Mouse (Mus musculus): ENCODE measurements around the gene Castor1. TPM values are rescaled to one million over a fixed set of nuclear protein-coding genes. Genes with fewer than 3 reads are reported as not detected.

Gene Castor1
- polyA plus RNA-seq, 1 experiment from 2014 or later: 1.5 TPM

DNA sequence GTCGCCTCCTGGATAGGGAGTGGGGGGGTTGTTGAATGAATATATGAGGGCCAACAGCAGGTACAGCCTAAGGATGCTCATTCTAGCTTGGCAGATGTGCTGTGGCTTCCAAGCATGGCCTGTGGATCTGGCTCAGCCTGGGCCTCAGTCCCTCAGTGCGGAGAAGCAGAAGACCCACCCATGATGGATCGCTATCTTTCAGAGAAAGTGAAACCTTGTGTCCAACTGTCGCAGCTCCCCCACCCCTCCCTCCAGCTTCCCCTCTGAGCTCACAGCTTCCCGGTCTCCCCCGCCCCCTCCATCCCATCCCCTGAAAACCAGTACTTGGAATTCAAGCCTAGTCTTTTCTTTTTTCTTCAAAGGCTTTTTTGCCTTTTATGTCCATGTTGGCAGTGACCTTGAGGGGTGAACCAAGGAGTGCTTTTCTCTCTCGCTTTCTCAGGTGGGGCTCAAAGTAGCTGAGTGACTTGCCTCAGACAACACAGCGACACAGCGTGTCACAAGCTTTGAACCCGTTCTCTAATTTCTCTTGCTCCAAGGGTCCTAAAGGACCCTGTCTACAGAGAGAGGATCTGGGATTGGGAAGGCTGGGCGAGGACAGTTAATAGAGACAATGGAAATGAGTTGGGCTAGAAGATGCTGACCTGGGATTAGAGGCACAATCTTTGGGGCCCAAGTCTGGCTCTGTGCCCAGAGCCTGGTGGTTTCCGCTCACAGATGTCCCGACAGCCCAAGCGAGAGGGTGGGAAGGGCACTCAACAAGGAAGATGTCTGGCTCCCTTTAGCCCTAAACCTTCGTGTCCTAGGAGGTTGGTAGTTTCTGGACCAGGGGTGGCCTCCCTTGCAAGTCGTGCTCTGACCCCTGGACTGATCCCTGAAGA lies 17.9 kb downstream of the Castor1 start, which contains the start of gene Osm:
TSS of gene Osm (plus strand) at position 756 of the 881 bp plus-strand sequence.
- H3K4me3 ChIP-seq (replicated peaks): peak within 1 kb of the TSS; percentile 38

DNA sequence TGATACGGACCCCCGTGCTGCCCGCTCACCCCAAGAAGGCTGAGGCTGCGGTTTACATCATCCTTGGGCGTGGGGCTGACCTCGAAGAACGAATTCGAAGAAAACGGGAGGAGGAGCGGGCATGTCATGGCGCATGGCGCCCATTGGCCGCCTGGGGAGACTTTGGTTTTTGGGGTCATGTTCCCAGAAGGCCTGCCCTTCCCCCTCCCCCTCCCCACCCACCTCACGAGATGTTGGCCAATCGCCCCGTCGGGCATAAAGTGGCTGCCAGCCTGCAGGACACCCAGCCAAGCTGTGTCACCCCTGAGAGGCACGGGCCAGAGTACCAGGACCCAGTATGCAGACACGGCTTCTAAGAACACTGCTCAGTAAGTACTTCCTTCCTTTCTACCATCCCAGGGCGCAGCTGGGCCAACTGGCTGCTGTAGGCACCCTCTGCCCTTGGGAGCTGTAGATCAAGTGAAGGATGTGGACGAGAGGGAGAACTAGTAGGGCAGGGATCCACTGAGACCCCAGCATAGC lies 18.6 kb downstream of the Castor1 start:
- peak overlapping the region; percentile 61 for H3K27ac ChIP-seq (replicated peaks)
- 67% methylated on average over 21 of the region's 21 CpGs for WGBS (ENCODE audit: insufficient replicate concordance)
- H3K9me3 ChIP-seq (replicated peaks): no peaks in the 10 kb centered on the region
- H3K27me3 ChIP-seq: no peaks in the 10 kb centered on the region
- peaks cover 56% of the 10 kb centered on the region for H3K4me1 ChIP-seq (replicated peaks)
- peak overlapping the region; percentile 62 for H3K4me2 ChIP-seq
- 0 out of 2 replicates have a peak overlapping the region, but pooled peaks have one; percentile 3 for H3K9ac ChIP-seq
- H3K4me3 ChIP-seq (replicated peaks): peak overlapping the region; percentile 38
- ATAC-seq (ENCODE audit: insufficient read depth): no peak
- H3K36me3 ChIP-seq (replicated peaks): peaks cover 5% of the 10 kb centered on the region; the same call in 1 of the 2 replicates

More for the DNA sequence above, 17.9 kb downstream of the Castor1 start, which contains the start of gene Osm:
- Histone ChIP-seq H3K27me3 (no peaks in the 10 kb centered on the region), H3K4me2 (peak within 1 kb of the TSS; percentile 62), H3K9ac (peak within 1 kb of the TSS; percentile 27; the same call in 1 of the 2 replicates), H3K27ac (replicated peaks) (peak within 1 kb of the TSS; percentile 61), H3K9me3 (replicated peaks) (no peaks in the 10 kb centered on the region), H3K4me1 (replicated peaks) (peaks cover 54% of the 10 kb centered on the region), H3K36me3 (replicated peaks) (peaks cover 5% of the 10 kb centered on the region; the same call in 1 of the 2 replicates)
- peak; percentile 61 for ATAC-seq (ENCODE audit: insufficient read depth)
- 46% methylated on average over 16 of the region's 16 CpGs for WGBS (ENCODE audit: insufficient replicate concordance)

DNA sequence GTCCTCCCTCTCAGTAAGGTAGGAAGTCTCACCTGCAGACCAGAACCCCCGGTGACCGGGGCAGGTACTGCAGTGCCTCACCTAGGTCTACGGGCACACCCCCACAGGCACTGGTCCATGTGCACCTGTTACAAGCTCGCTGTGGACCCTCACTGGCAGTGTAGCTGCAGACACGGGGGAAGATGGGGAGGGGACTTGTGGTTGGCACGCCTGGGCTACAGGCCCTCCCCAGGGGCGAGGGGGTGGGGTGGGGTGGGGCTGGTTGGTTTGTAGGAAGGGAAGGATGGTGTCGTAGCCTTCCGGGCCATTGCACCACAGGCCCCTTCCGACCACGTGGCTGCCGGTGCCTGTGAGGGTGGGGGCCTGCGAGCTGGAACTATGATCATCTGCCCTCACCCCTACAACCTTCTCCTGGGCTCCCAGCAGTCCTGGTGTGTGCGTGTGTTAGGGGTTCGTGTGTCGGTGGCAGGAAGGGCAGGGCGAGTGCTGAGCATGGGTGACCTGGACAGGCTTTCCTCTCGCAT lies 19.4 kb downstream of the Castor1 start:
- WGBS (ENCODE audit: insufficient replicate concordance): 33% methylated on average over 18 of the region's 18 CpGs
- Histone ChIP-seq H3K36me3 (replicated peaks) (peaks cover 5% of the 10 kb centered on the region; the same call in 1 of the 2 replicates), H3K9me3 (replicated peaks) (no peaks in the 10 kb centered on the region), H3K9ac (no peak overlapping the region), H3K4me2 (peak overlapping the region; percentile 62), H3K4me3 (replicated peaks) (peak overlapping the region; percentile 38), H3K27me3 (no peaks in the 10 kb centered on the region), H3K4me1 (replicated peaks) (peaks cover 58% of the 10 kb centered on the region), H3K27ac (replicated peaks) (peak overlapping the region; percentile 33)
- ATAC-seq (ENCODE audit: insufficient read depth): peak; percentile 20; the same call in 1 of the 2 replicates

DNA sequence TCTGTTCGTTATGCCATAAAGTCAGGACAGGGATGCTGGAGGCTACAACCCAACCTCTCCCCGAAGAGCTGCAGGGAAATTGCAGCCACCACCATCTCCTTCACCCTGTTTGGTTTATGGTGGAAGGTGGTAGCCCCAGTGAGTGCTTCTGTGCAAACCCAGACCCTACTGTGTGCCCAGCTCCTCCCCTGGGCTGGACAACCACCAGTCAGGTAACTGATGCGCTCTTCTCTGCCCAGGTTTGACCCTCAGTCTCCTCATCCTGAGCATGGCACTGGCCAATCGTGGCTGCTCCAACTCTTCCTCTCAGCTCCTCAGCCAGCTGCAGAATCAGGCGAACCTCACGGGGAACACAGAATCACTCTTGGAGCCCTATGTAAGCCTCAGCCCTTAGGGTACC lies 20.1 kb downstream of the Castor1 start:
- peaks cover 5% of the 10 kb centered on the region; the same call in 1 of the 2 replicates for H3K36me3 ChIP-seq (replicated peaks)
- no peaks in the 10 kb centered on the region for H3K27me3 ChIP-seq
- no peak overlapping the region for H3K4me3 ChIP-seq (replicated peaks)
- H3K9me3 ChIP-seq (replicated peaks): no peaks in the 10 kb centered on the region
- no peak overlapping the region for H3K9ac ChIP-seq
- no peak overlapping the region for H3K4me2 ChIP-seq
- peaks cover 53% of the 10 kb centered on the region for H3K4me1 ChIP-seq (replicated peaks)
- ATAC-seq (ENCODE audit: insufficient read depth): no peak
- 69% methylated on average over 6 of the region's 6 CpGs for WGBS (ENCODE audit: insufficient replicate concordance)
- H3K27ac ChIP-seq (replicated peaks): peak overlapping the region; percentile 33; the same call in 1 of the 2 replicates

GRCm38 (mm10) chr11:4239691-4240090 lies 21.7 kb downstream of the Castor1 start:
- ATAC-seq (ENCODE audit: insufficient read depth): no peak
- Histone ChIP-seq H3K9ac (no peak overlapping the region), H3K4me3 (replicated peaks) (no peak overlapping the region), H3K9me3 (replicated peaks) (no peaks in the 10 kb centered on the region), H3K4me1 (replicated peaks) (peaks cover 50% of the 10 kb centered on the region), H3K27me3 (no peaks in the 10 kb centered on the region), H3K36me3 (replicated peaks) (peaks cover 5% of the 10 kb centered on the region; the same call in 1 of the 2 replicates), H3K27ac (replicated peaks) (no peak overlapping the region), H3K4me2 (no peak overlapping the region)
- WGBS (ENCODE audit: insufficient replicate concordance): 84% methylated on average over 23 of the region's 23 CpGs

DNA sequence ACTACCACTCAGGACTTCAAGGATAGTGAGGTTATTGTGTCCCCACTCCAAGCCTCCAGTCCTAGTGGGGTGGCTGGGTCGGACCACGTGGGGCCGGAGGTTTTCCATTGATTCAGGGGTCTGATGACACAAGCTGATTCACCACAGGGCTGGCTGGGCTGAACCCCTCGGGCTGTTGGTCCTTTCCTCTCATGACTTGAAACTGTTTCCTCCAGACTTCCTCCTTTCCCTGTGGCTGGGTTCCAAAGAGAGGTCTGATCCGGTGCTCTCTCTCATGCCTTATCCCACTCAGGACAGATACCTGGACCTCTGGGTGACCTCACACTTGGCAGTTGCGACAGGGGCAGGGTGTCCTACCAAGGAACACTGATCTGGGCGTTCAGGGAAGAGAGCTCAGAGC lies 22.1 kb downstream of the Castor1 start:
- H3K4me3 ChIP-seq (replicated peaks): no peak overlapping the region
- WGBS (ENCODE audit: insufficient replicate concordance): 35% methylated on average over 7 of the region's 7 CpGs

DNA sequence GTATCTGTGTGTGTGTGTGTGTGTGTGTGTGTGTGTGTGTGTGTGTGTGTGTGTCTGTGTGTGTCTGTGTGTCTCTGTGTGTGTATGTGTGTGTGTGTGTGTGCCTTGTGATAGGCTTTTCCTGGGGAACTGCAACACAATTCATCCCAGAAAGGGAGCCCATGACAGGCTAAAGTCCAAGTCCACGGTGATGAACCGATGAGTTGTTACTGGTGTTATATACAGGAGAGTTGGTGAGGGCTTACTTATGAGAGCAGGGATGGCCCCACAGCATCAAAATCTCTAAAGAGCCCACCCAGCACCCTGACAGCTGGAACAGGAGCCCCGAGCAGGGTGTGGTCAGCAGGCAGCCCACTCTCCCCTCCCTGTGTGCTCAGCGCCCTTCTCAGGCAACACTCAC lies 23.2 kb downstream of the Castor1 start:
- Histone ChIP-seq H3K9me3 (replicated peaks) (no peaks in the 10 kb centered on the region), H3K4me3 (replicated peaks) (no peak overlapping the region), H3K27me3 (no peaks in the 10 kb centered on the region), H3K9ac (no peak overlapping the region), H3K4me2 (no peak overlapping the region), H3K27ac (replicated peaks) (no peak overlapping the region), H3K4me1 (replicated peaks) (peaks cover 47% of the 10 kb centered on the region), H3K36me3 (replicated peaks) (peaks cover 5% of the 10 kb centered on the region; the same call in 1 of the 2 replicates)
- no peak for ATAC-seq (ENCODE audit: insufficient read depth)
- 62% methylated on average over 4 of the region's 4 CpGs for WGBS (ENCODE audit: insufficient replicate concordance)

More for the DNA sequence above, 22.1 kb downstream of the Castor1 start:
- H3K4me1 ChIP-seq (replicated peaks): peaks cover 48% of the 10 kb centered on the region
- no peak for ATAC-seq (ENCODE audit: insufficient read depth)
- H3K4me2 ChIP-seq: no peak overlapping the region
- H3K9me3 ChIP-seq (replicated peaks): no peaks in the 10 kb centered on the region
- H3K9ac ChIP-seq: no peak overlapping the region
- H3K36me3 ChIP-seq (replicated peaks): peaks cover 5% of the 10 kb centered on the region; the same call in 1 of the 2 replicates
- H3K27me3 ChIP-seq: no peaks in the 10 kb centered on the region
- H3K27ac ChIP-seq (replicated peaks): no peak overlapping the region

GRCm38 (mm10) chr11:4246126-4246525 lies 28.1 kb downstream of the Castor1 start:
- WGBS (ENCODE audit: insufficient replicate concordance): 70% methylated on average over 6 of the region's 6 CpGs
- no peak for ATAC-seq (ENCODE audit: insufficient read depth)
- Histone ChIP-seq H3K4me2 (no peak overlapping the region), H3K27me3 (no peaks in the 10 kb centered on the region), H3K36me3 (replicated peaks) (no peaks in the 10 kb centered on the region), H3K4me1 (replicated peaks) (peaks cover 35% of the 10 kb centered on the region), H3K9me3 (replicated peaks) (no peaks in the 10 kb centered on the region), H3K27ac (replicated peaks) (0 out of 2 replicates have a peak overlapping the region, but pooled peaks have one; percentile 14), H3K4me3 (replicated peaks) (no peak overlapping the region), H3K9ac (no peak overlapping the region)

DNA sequence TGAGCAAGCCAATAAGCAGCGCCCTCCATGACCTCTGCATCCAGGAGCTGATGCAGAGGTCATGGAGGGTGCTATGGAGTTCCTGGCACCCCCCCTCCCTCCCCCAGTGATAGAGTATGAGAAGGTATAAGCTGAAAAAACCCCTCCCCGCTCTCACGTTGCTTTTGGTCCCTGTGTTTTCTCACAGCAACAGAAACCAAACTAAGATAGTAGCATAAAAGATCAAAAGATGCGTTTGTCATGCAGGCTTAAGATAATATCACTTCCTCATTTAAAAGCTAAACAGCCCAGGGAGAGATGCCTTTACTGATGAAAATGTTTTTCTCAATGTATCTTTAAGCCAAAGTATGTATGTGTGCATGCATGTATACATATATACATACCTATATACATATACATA lies 28.6 kb downstream of the Castor1 start:
- H3K36me3 ChIP-seq (replicated peaks): no peaks in the 10 kb centered on the region
- no peak for ATAC-seq (ENCODE audit: insufficient read depth)
- no peaks in the 10 kb centered on the region for H3K9me3 ChIP-seq (replicated peaks)
- peaks cover 36% of the 10 kb centered on the region for H3K4me1 ChIP-seq (replicated peaks)
- no peaks in the 10 kb centered on the region for H3K27me3 ChIP-seq
- WGBS (ENCODE audit: insufficient replicate concordance): 39% methylated on average over 4 of the region's 4 CpGs
- H3K9ac ChIP-seq: no peak overlapping the region
- H3K4me3 ChIP-seq (replicated peaks): no peak overlapping the region
- H3K4me2 ChIP-seq: no peak overlapping the region
- no peak overlapping the region for H3K27ac ChIP-seq (replicated peaks)

- Histone ChIP-seq H3K9me3 (replicated peaks) (no peaks in the 10 kb centered on the region), H3K4me1 (replicated peaks) (peaks cover 31% of the 10 kb centered on the region), H3K27ac (replicated peaks) (no peak overlapping the region), H3K27me3 (no peaks in the 10 kb centered on the region), H3K36me3 (replicated peaks) (no peaks in the 10 kb centered on the region), H3K4me2 (no peak overlapping the region), H3K4me3 (replicated peaks) (no peak overlapping the region), H3K9ac (no peak overlapping the region)
- ATAC-seq (ENCODE audit: insufficient read depth): no peak
- WGBS (ENCODE audit: insufficient replicate concordance): 69% methylated on average over 14 of the region's 14 CpGs
These were observed 29.4 kb downstream of the Castor1 start for GRCm38 (mm10) chr11:4247201-4247959.
